Mouse (Mus musculus): ENCODE data around the gene Timm23. TPM values are rescaled to one million over a fixed set of nuclear protein-coding genes. Genes with fewer than 3 reads are reported as not detected.

Timm23 gene
- total and polyA plus RNA-seq, 3 experiments: 425 to 431 TPM; not detected in 1

- TF ChIP-seq CTCF (IDR thresholded peaks at IDR 0.05 in 2 of 3, conservative IDR thresholded peaks at IDR 0.05 in 1 of 3; ENCODE audit: control insufficient read depth in 1 of 3, insufficient read depth in 1 of 3, low read depth in 2 of 3, low read length in 3 of 3, poor library complexity in 1 of 3, severe bottlenecking in 1 of 3): no peak; a peak in 1 of 6 replicates
- no peak for TF ChIP-seq ZNF384 (IDR thresholded peaks at IDR 0.05; ENCODE audit: low read depth, low read length)
- no peak for TF ChIP-seq RCOR1 (IDR thresholded peaks at IDR 0.05; ENCODE audit: low read depth, low read length)
- TF ChIP-seq RAD21 (IDR thresholded peaks at IDR 0.05; ENCODE audit: low read depth, low read length): no peak; the same call in 1 of the 2 replicates
- TF ChIP-seq MAZ (IDR thresholded peaks at IDR 0.05; ENCODE audit: low read depth, low read length): no peak
- TF ChIP-seq MAFK (IDR thresholded peaks at IDR 0.05; ENCODE audit: borderline replicate concordance, low read depth, low read length): no peak
- TF ChIP-seq MYB (IDR thresholded peaks at IDR 0.05; ENCODE audit: low read depth, low read length): no peak
- no peak for TF ChIP-seq KAT2A (conservative IDR thresholded peaks at IDR 0.05; ENCODE audit: low read depth, low read length)
- TF ChIP-seq NELFE (IDR thresholded peaks at IDR 0.05; ENCODE audit: low read depth, low read length): no peak
- no peak for TF ChIP-seq USF1 (IDR thresholded peaks at IDR 0.05; ENCODE audit: low read depth, low read length)
- TF ChIP-seq SMC3 (IDR thresholded peaks at IDR 0.05; ENCODE audit: low read depth, low read length): no peak
- no peak for TF ChIP-seq E2F4 (IDR thresholded peaks at IDR 0.05; ENCODE audit: borderline replicate concordance, low read depth, low read length)
- no peak for TF ChIP-seq TBP (IDR thresholded peaks at IDR 0.05; ENCODE audit: low read depth, low read length)
- no peak for TF ChIP-seq MAX (IDR thresholded peaks at IDR 0.05; ENCODE audit: low read length)
- TF ChIP-seq TAL1 (IDR thresholded peaks at IDR 0.05; ENCODE audit: low read length): no peak
- no peak for TF ChIP-seq MYC (IDR thresholded peaks at IDR 0.05; ENCODE audit: low read depth, low read length)
- TF ChIP-seq MXI1 (IDR thresholded peaks at IDR 0.05; ENCODE audit: low read depth, low read length): no peak
- no peak for TF ChIP-seq POLR2AphosphoS5 (IDR thresholded peaks at IDR 0.05; ENCODE audit: borderline replicate concordance, low read depth, low read length)
- no peak overlapping the region for H3K27ac ChIP-seq (ENCODE audit: control insufficient read depth, low read depth, low read length)
- H3K4me1 ChIP-seq (ENCODE audit: control insufficient read depth in 1 of 2, insufficient read depth in 2 of 2, low read length in 2 of 2): peaks cover 5 to 7% of the 10 kb centered on the region in 2 experiments
- DNase-seq (ENCODE audit: low read depth, low spot score): no peak
- H3K79me2 ChIP-seq (ENCODE audit: control insufficient read depth, insufficient read depth, low read length, poor library complexity): no peaks in the 10 kb centered on the region
- H3K4me3 ChIP-seq (ENCODE audit: control insufficient read depth in 1 of 2, insufficient read depth in 1 of 2, low read depth in 2 of 2, low read length in 2 of 2): no peak overlapping the region
- H3K36me3 ChIP-seq (ENCODE audit: control insufficient read depth in 1 of 2, insufficient read depth in 2 of 2, low read length in 2 of 2): peaks cover 0 to 6% of the 10 kb centered on the region in 2 experiments; a peak in 2 of 4 replicates
- H3K27me3 ChIP-seq (ENCODE audit: control insufficient read depth in 1 of 2, insufficient read depth in 2 of 2, low read length in 2 of 2): no peaks in the 10 kb centered on the region
- H3K9ac ChIP-seq (ENCODE audit: control insufficient read depth, low read depth, low read length, poor library complexity, severe bottlenecking): no peak overlapping the region
- no peaks in the 10 kb centered on the region for H3K9me3 ChIP-seq (replicated peaks; ENCODE audit: insufficient read depth, low read length)
These were observed 50.8 kb downstream of the Timm23 start for GRCm38 (mm10) chr14:32150872-32151271.

GRCm38 (mm10) chr14:32146578-32146977 lies 55.1 kb downstream of the Timm23 start:
- H3K79me2 ChIP-seq (ENCODE audit: control insufficient read depth, insufficient read depth, low read length, poor library complexity): no peaks in the 10 kb centered on the region
- no peaks in the 10 kb centered on the region for H3K9me3 ChIP-seq (replicated peaks; ENCODE audit: insufficient read depth, low read length)
- no peak overlapping the region for H3K9ac ChIP-seq (ENCODE audit: control insufficient read depth, low read depth, low read length, poor library complexity, severe bottlenecking)
- TF ChIP-seq GATA1 (IDR thresholded peaks at IDR 0.05; ENCODE audit: low read depth, low read length): no peak
- no peak for TF ChIP-seq NELFE (IDR thresholded peaks at IDR 0.05; ENCODE audit: low read depth, low read length)
- no peak for TF ChIP-seq MYC (IDR thresholded peaks at IDR 0.05; ENCODE audit: low read depth, low read length)
- no peak for TF ChIP-seq ZNF384 (IDR thresholded peaks at IDR 0.05; ENCODE audit: low read depth, low read length)
- no peak for TF ChIP-seq BHLHE40 (IDR thresholded peaks at IDR 0.05; ENCODE audit: borderline replicate concordance, low read depth, low read length)
- no peak for TF ChIP-seq NRF1 (IDR thresholded peaks at IDR 0.05; ENCODE audit: insufficient read depth, low read depth, low read length, poor library complexity, severe bottlenecking)
- TF ChIP-seq KAT2A (conservative IDR thresholded peaks at IDR 0.05; ENCODE audit: low read depth, low read length): no peak
- TF ChIP-seq E2F4 (IDR thresholded peaks at IDR 0.05; ENCODE audit: borderline replicate concordance, low read depth, low read length): no peak
- TF ChIP-seq POLR2AphosphoS5 (IDR thresholded peaks at IDR 0.05; ENCODE audit: borderline replicate concordance, low read depth, low read length): no peak
- no peak for TF ChIP-seq ELF1 (IDR thresholded peaks at IDR 0.05; ENCODE audit: low read depth, low read length)
- TF ChIP-seq TCF12 (IDR thresholded peaks at IDR 0.05; ENCODE audit: low read depth, low read length): no peak
- no peak for TF ChIP-seq ETS1 (IDR thresholded peaks at IDR 0.05; ENCODE audit: low read depth, low read length)
- TF ChIP-seq MXI1 (IDR thresholded peaks at IDR 0.05; ENCODE audit: low read depth, low read length): no peak
- TF ChIP-seq ZMIZ1 (IDR thresholded peaks at IDR 0.05; ENCODE audit: low read depth, low read length): no peak
- TF ChIP-seq CHD2 (IDR thresholded peaks at IDR 0.05; ENCODE audit: low read length): no peak
- peaks cover 0 to 12% of the 10 kb centered on the region in 2 experiments; a peak in 2 of 4 replicates for H3K36me3 ChIP-seq (ENCODE audit: control insufficient read depth in 1 of 2, insufficient read depth in 2 of 2, low read length in 2 of 2)
- peaks cover 8 to 12% of the 10 kb centered on the region in 2 experiments for H3K4me1 ChIP-seq (ENCODE audit: control insufficient read depth in 1 of 2, insufficient read depth in 2 of 2, low read length in 2 of 2)
- no peak for DNase-seq (ENCODE audit: low read depth, low spot score)
- no peaks in the 10 kb centered on the region for H3K27me3 ChIP-seq (ENCODE audit: control insufficient read depth in 1 of 2, insufficient read depth in 2 of 2, low read length in 2 of 2)
- peak overlapping the region; percentile 85 for H3K27ac ChIP-seq (ENCODE audit: control insufficient read depth, low read depth, low read length)
- H3K4me3 ChIP-seq (ENCODE audit: control insufficient read depth in 1 of 2, insufficient read depth in 1 of 2, low read depth in 2 of 2, low read length in 2 of 2): peak overlapping the region in 1 of 2 experiments; percentile 7; a peak in 1 of 4 replicates
